Mouse (Mus musculus) megakaryocyte, embryonic 14.5 days (primary cell): ENCODE data around the gene Sidt1.

Experiments
- FLI1 ChIP-seq: IDR thresholded peaks from 2 replicates; pipeline ENCODE4 v1.6.1; 2012; ENCODE audit warnings: low read length, inconsistent platforms, mixed read lengths
- GATA1 ChIP-seq: IDR thresholded peaks from 3 replicates; pipeline ENCODE4 v1.6.1; 2012; ENCODE audit warnings: mixed read lengths, low read length, inconsistent platforms, borderline replicate concordance

DNA sequence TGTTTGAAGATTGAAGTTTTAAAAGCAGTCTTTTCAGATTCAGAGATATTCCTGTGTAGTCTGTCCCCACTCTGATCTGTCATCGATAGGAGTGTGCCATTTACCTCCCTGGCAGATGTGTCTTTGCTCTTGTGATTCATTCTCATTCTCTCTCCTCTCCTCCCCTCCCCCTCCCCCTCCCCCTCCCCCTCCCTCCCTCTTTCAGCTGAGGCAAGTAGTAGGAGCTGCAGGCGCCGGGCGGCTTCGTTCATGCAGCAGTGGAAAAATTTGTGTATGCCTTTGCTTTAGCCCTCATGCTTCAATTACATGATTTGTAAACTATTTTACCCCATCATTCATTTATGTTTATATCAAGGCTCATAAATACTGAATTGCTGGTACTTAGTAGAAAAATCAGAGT is 48.6 kb upstream of the Sidt1 start:
- no peak for TF ChIP-seq GATA1
- no peak for TF ChIP-seq FLI1
